Mouse (Mus musculus) urinary bladder, postnatal 36 days (tissue): ENCODE measurements at regions not wholly inside any gene's neighbourhood (a gene's known extent, or its start where the extent isn't known, plus 50 kb on each side); places are given as distances from the start of the nearest gene placed in this dataset.

Experiments used
- DNase-seq, 2 experiments: peaks; one replicate each; pipeline ENCODE4 v3.0.0; 2022; ENCODE audit warnings: low spot score in 2 of 2, mixed read lengths in 1 of 2

- peak in 1 of 2 experiments; percentile 5 for DNase-seq
Observed at GRCm38 (mm10) chr14:58608216-58608615, 534.5 kb downstream of the 1700129C05Rik start.

GRCm38 (mm10) chr14:58607734-58608133, 535.0 kb downstream of the 1700129C05Rik start:
- no peak for DNase-seq

- DNase-seq: no peak
Observed at GRCm38 (mm10) chr14:58605529-58605928, 535.2 kb downstream of the Fgf9 start.

- no peak for DNase-seq
Observed at GRCm38 (mm10) chr14:58598867-58599266, 528.5 kb downstream of the Fgf9 start.

GRCm38 (mm10) chr14:58597810-58598209, 527.5 kb downstream of the Fgf9 start:
- no peak for DNase-seq

GRCm38 (mm10) chr14:58596936-58597335, 526.6 kb downstream of the Fgf9 start:
- DNase-seq: no peak

GRCm38 (mm10) chr14:58581806-58582205, 511.5 kb downstream of the Fgf9 start:
- DNase-seq: no peak

GRCm38 (mm10) chr14:58570021-58570420, 499.7 kb downstream of the Fgf9 start:
- DNase-seq: no peak

- no peak for DNase-seq
Observed at GRCm38 (mm10) chr14:58567472-58567871, 497.1 kb downstream of the Fgf9 start.

- no peak for DNase-seq
Observed at GRCm38 (mm10) chr14:58563082-58563481, 492.7 kb downstream of the Fgf9 start.

GRCm38 (mm10) chr14:58550785-58551184, 480.4 kb downstream of the Fgf9 start:
- DNase-seq: no peak

- no peak for DNase-seq
Observed at GRCm38 (mm10) chr14:58545778-58546177, 475.4 kb downstream of the Fgf9 start.

- no peak for DNase-seq
Observed at GRCm38 (mm10) chr14:58543140-58543767, 472.9 kb downstream of the Fgf9 start.

GRCm38 (mm10) chr14:58538135-58538534, 467.8 kb downstream of the Fgf9 start:
- DNase-seq: no peak

- no peak for DNase-seq
Observed at GRCm38 (mm10) chr14:58520976-58521549, 450.7 kb downstream of the Fgf9 start.

GRCm38 (mm10) chr14:58520384-58520783, 450.0 kb downstream of the Fgf9 start:
- no peak for DNase-seq

- no peak for DNase-seq
Observed at GRCm38 (mm10) chr14:58519086-58519485, 448.7 kb downstream of the Fgf9 start.

GRCm38 (mm10) chr14:58516543-58516942, 446.2 kb downstream of the Fgf9 start:
- no peak for DNase-seq

GRCm38 (mm10) chr14:58512177-58512576, 441.8 kb downstream of the Fgf9 start:
- DNase-seq: no peak

- DNase-seq: no peak
Observed at GRCm38 (mm10) chr14:58511571-58511985, 441.2 kb downstream of the Fgf9 start.

GRCm38 (mm10) chr14:58510790-58511189, 440.4 kb downstream of the Fgf9 start:
- no peak for DNase-seq

- DNase-seq: no peak
Observed at GRCm38 (mm10) chr14:58509106-58509505, 438.8 kb downstream of the Fgf9 start.

GRCm38 (mm10) chr14:58506490-58506889, 436.1 kb downstream of the Fgf9 start:
- DNase-seq: no peak

- peak in 1 of 2 experiments; percentile 58 for DNase-seq
Observed at GRCm38 (mm10) chr14:58505841-58506240, 435.5 kb downstream of the Fgf9 start.
